Mouse (Mus musculus): Measurements from ENCODE around the gene Ints2.

DNA sequence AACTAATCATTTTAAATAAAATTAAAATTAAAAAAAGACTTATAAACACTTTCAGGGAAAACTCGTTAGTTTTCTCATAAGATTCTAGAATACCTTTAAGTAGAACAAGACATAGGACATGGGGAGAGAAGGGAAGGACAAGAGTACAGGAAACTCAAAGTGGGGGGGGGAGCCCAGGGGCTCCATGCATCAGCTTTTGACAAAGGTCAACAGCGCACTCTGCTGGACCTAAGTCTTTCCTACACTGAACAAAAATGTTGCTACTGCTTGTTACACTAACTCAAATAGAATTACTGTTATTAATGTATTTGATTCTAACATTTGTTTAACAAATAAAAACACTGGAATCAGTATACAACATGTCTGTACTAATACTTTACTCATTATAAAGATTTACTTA lies 83.2 kb downstream of the Ints2 start:
- TF ChIP-seq TCF12 (IDR thresholded peaks at IDR 0.05; ENCODE audit: insufficient read depth, poor library complexity, severe bottlenecking) (no peak), POLR2A (IDR thresholded peaks at IDR 0.05; ENCODE audit: insufficient read length, low read depth) (no peak), POLR2AphosphoS2 (IDR thresholded peaks at IDR 0.05; ENCODE audit: insufficient read length, low read depth) (no peak), MAX (IDR thresholded peaks at IDR 0.05; ENCODE audit: low read depth) (no peak), USF1 (IDR thresholded peaks at IDR 0.05; ENCODE audit: low read depth) (no peak), SRF (IDR thresholded peaks at IDR 0.05; ENCODE audit: control insufficient read depth, insufficient read length, low read depth) (no peak), MYOG (IDR thresholded peaks at IDR 0.05; ENCODE audit: control insufficient read depth in 1 of 3, insufficient read depth in 1 of 3, insufficient read length in 2 of 3, low read depth in 2 of 3) (no peak), MYOD1 (IDR thresholded peaks at IDR 0.05; ENCODE audit: control insufficient read depth in 1 of 3, insufficient read length in 2 of 3, low read depth in 2 of 3) (no peak), TCF3 (IDR thresholded peaks at IDR 0.05; ENCODE audit: insufficient read length, low read depth) (no peak)
